Mouse (Mus musculus) embryonic facial prominence, embryonic 13.5 days (tissue): Measurements from ENCODE around the gene Eif2d. TPM values are rescaled to one million over a fixed set of nuclear protein-coding genes. Genes with fewer than 3 reads are reported as not detected.

Experiments used
- ATAC-seq: fragments of 200-750 bp; cut with Nextera tagmentation; 2 replicates; pipeline ENCODE4 v1.8.0; 2017; ENCODE audit warnings: low read depth; ENCODE audit not compliant: insufficient number of reproducible peaks, insufficient read depth, low FRiP score, low TSS enrichment
- H3K27ac ChIP-seq: fragments of 300-500 bp; sonication (generic); 2 replicates; pipeline ENCODE4 v1.5.1; 2015; ENCODE audit warnings: moderate library complexity, mild to moderate bottlenecking, inconsistent platforms
- H3K27me3 ChIP-seq: fragments of 300-500 bp; sonication (generic); 2 replicates; pipeline ENCODE4 v1.6.1; 2015; ENCODE audit warnings: mild to moderate bottlenecking, inconsistent platforms
- H3K36me3 ChIP-seq: fragments of 300-500 bp; sonication (generic); 2 replicates; pipeline ENCODE4 v1.6.1; 2015; ENCODE audit warnings: mild to moderate bottlenecking, inconsistent platforms
- H3K4me1 ChIP-seq: fragments of 300-500 bp; sonication (generic); 2 replicates; pipeline ENCODE4 v1.6.1; 2015; ENCODE audit warnings: inconsistent platforms
- H3K4me2 ChIP-seq: fragments of 300-500 bp; sonication (generic); 2 replicates; pipeline ENCODE4 v1.6.1; 2015; ENCODE audit warnings: moderate library complexity, mild to moderate bottlenecking, inconsistent platforms
- H3K4me3 ChIP-seq: fragments of 300-500 bp; sonication (generic); 2 replicates; pipeline ENCODE4 v1.5.1; 2015; ENCODE audit warnings: mild to moderate bottlenecking, inconsistent platforms
- H3K9ac ChIP-seq: fragments of 300-500 bp; sonication (generic); 2 replicates; pipeline ENCODE4 v1.6.1; 2015; ENCODE audit warnings: mild to moderate bottlenecking, inconsistent platforms
- H3K9me3 ChIP-seq: fragments of 300-500 bp; sonication (generic); 2 replicates; pipeline ENCODE4 v1.6.1; 2016; ENCODE audit warnings: inconsistent platforms
- WGBS: fragments of 180-500 bp; shearing (Covaris S2); methylation state at CpG from one replicate; pipeline ENCODE4 v1.1.7; 2015; ENCODE audit warnings: mixed read lengths; 5-methylcytosine and 5-hydroxymethylcytosine counted together
- polyA plus RNA-seq: library from polyadenylated mRNA; unstranded; fragments of >200 nt; fragmentation: Nextera tagmentation; extraction: Ambion mirVana; gene quantifications from 2 replicates; pipeline ENCODE4 v1.2.1, GENCODE M21; 2015

The Eif2d gene
- polyA plus RNA-seq, 1 experiment from 2014 or later: 68.7 TPM

GRCm38 (mm10) chr1:131228225-131228624, 75.2 kb downstream of the Eif2d start:
- WGBS: 59% methylated on average over 7 of the region's 7 CpGs
- H3K27me3 ChIP-seq: no peaks in the 10 kb centered on the region
- H3K27ac ChIP-seq: no peak overlapping the region
- ATAC-seq: no peak; the same call in 1 of the 2 replicates
- no peak overlapping the region for H3K4me3 ChIP-seq
- H3K9me3 ChIP-seq: no peaks in the 10 kb centered on the region
- no peaks in the 10 kb centered on the region for H3K36me3 ChIP-seq
- H3K4me2 ChIP-seq: no peak overlapping the region
- no peaks in the 10 kb centered on the region for H3K4me1 ChIP-seq
- H3K9ac ChIP-seq: no peak overlapping the region

DNA sequence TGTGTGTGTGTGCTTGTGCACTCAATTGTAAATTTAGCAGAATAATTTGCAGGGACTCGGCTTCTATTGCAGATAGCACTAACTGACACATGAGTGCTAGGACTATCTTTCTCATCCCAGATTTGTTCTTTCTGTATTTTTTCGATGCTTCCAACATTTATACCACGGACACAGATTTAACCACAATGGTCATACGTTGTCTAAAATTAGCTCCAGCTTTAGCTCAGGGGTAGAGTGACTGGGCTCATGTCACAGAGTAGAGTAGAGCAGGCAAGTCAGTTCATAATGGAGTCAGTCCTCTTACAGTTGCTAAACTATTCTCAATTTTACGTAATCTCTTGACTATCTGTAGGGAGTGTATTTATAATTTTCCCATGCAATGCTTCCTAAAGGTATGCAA, 75.7 kb downstream of the Eif2d start:
- Histone ChIP-seq H3K9me3 (no peaks in the 10 kb centered on the region), H3K27me3 (no peaks in the 10 kb centered on the region), H3K36me3 (no peaks in the 10 kb centered on the region), H3K9ac (no peak overlapping the region), H3K4me3 (no peak overlapping the region), H3K27ac (no peak overlapping the region), H3K4me2 (no peak overlapping the region), H3K4me1 (0 out of 2 replicates have a peak, but pooled peaks cover 3% of the 10 kb centered on the region)
- WGBS: 62% methylated on average over 5 of the region's 5 CpGs
- no peak for ATAC-seq

GRCm38 (mm10) chr1:131233527-131233926, 80.5 kb downstream of the Eif2d start:
- no peak for ATAC-seq
- Histone ChIP-seq H3K9me3 (no peaks in the 10 kb centered on the region), H3K27me3 (0 out of 2 replicates have a peak, but pooled peaks cover 1% of the 10 kb centered on the region), H3K4me1 (peaks cover 23% of the 10 kb centered on the region), H3K27ac (no peak overlapping the region), H3K36me3 (no peaks in the 10 kb centered on the region), H3K9ac (no peak overlapping the region), H3K4me3 (no peak overlapping the region), H3K4me2 (no peak overlapping the region)
- 62% methylated on average over 12 of the region's 12 CpGs for WGBS

DNA sequence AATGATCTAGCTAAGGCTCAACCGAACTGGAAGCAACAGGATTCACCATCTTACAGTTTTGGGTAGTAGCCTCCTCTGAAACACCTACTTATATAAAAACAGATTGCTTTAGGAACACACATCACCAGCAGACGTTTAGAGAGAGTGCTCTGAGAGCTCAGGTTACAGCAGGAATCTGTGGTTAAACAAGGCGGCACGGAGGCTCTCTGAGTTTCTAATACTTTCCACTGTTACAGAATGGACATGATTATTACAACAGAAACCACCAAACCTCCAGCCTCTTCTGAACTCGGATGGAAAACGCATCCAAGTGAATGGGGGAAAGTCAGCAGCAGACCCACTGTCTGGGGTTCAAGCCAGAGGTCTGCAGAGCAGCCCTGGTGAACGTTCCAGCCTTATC, 83.1 kb downstream of the Eif2d start:
- no peak overlapping the region for H3K4me2 ChIP-seq
- peaks cover 19% of the 10 kb centered on the region for H3K27me3 ChIP-seq
- no peak overlapping the region for H3K9ac ChIP-seq
- H3K4me3 ChIP-seq: no peak overlapping the region
- ATAC-seq: no peak; the same call in 1 of the 2 replicates
- no peaks in the 10 kb centered on the region for H3K36me3 ChIP-seq
- H3K9me3 ChIP-seq: no peaks in the 10 kb centered on the region
- H3K4me1 ChIP-seq: peaks cover 23% of the 10 kb centered on the region
- 22% methylated on average over 7 of the region's 7 CpGs for WGBS
- peak overlapping the region; percentile 17 for H3K27ac ChIP-seq

Other genes starting within 250 kb of the Eif2d start
- gene Il20, start 241.7 kb upstream of the Eif2d start, polyA plus RNA-seq: not detected in 2 replicates
- gene Il19, start 213.1 kb upstream of the Eif2d start, polyA plus RNA-seq: not detected in 2 replicates
- gene Il10, start 133.3 kb upstream of the Eif2d start, polyA plus RNA-seq: not detected in 2 replicates
- 39.8 and 40.4 TPM in 2 replicates for gene Mapkapk2, start 55.4 kb upstream of the Eif2d start, polyA plus RNA-seq
- gene Dyrk3, start 14.8 kb upstream of the Eif2d start, polyA plus RNA-seq: 3.3 and 3.9 TPM in 2 replicates
- 1.7 and 1.8 TPM in 2 replicates for gene Rassf5, start 92.1 kb downstream of the Eif2d start, polyA plus RNA-seq
- gene Ikbke, start 126.4 kb downstream of the Eif2d start, polyA plus RNA-seq: 2.7 and 3.6 TPM in 2 replicates